Mouse (Mus musculus) Patski (cell line): ENCODE data around the gene Klk6. TPM values are rescaled to one million over a fixed set of nuclear protein-coding genes. Genes with fewer than 3 reads are reported as not detected.

Experiments used
- ATAC-seq: fragments of 100-300 bp; one replicate; pipeline ENCODE4 v1.8.0; 2021
- CTCF ChIA-PET: fragments of 350-600 bp; sonication (Branson Sonifier 250); formaldehyde crosslinking; loops from one replicate; lab custom pipeline; 2022; ENCODE audit warnings: inconsistent platforms; lab: Charles Lee
- POLR2A ChIA-PET: fragments of 350-600 bp; sonication (Branson Sonifier 250); formaldehyde crosslinking; loops from one replicate; lab custom pipeline; 2022; ENCODE audit warnings: antibody characterized with exemption, inconsistent platforms; lab: Charles Lee
- DNase-seq: peaks from one replicate; pipeline ENCODE4 v3.0.0-alpha.2; 2011; ENCODE audit warnings: low read depth, low spot score
- H3K27me3 ChIP-seq: fragments of 371-371 bp; one replicate; pipeline ENCODE4 v1.5.1; 2021
- CTCF ChIP-seq: fragments of 100-300 bp; IDR thresholded peaks from one replicate; pipeline ENCODE4 v1.5.1; 2021
- in situ Hi-C: fragments of 300-500 bp; cut with MboI; formaldehyde crosslinking; loops from 3 replicates; pipeline ENCODE4 v1.11.1; 2018; ENCODE audit warnings: low pct_unique_long_range_greater_than_20kb, mixed read lengths
- polyA plus RNA-seq: library from polyadenylated mRNA; unstranded; gene quantifications from one replicate; pipeline ENCODE4 v1.2.3, GENCODE M21; 2021

Gene Klk6
- not detected for polyA plus RNA-seq

DNA sequence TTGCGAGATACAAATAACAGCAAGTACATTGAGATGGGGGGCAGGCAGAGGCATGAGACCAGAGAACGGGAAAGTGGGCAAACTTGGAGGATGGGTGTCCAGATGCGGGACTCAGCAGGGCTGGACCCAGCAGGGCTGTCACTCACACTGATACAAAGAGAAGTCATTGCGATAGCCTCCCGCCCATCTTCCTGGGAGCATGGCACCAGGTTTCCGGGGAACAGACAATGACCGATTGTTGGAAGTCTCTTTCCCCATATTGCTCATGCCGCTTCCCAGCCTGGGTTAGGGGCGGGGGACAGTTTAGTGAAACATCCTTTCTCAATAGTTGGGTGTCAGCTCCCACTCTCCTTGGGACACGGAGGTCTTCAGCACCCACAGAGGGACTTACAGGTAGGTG is at the start of gene Klk6:
Gene Klk6 (plus strand): TSS at position 301 of the 400 bp plus-strand sequence.
- POLR2A ChIA-PET = no interaction called here
- CTCF ChIA-PET = no interaction called here
- in situ Hi-C loops = no loop called here
- H3K27me3 ChIP-seq = no peaks in the 10 kb centered on the region
- no peak for TF ChIP-seq CTCF
- no peak for ATAC-seq
- DNase-seq = no peak

DNA sequence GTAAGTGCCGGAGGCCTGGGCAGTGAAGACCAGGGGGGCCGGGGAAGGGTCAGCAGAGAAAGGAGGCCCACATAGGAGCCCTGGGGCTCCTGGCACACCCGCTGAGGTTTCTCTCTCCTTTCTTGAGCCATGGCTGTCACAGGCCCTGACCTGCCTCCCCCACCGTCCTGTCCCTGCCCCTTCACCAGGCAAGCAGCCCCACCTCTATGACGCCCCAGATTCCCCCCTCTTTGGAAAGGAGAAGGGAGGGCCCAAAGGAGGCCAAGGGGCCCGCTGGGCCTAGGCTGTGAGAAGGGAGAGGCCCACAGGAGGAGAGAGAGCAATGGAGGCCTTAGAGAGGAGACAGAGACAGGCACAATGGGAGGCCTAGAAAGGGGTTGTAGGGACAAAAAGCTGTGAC is 49.5 kb upstream of the Klk6 start:
- no peaks in the 10 kb centered on the region for H3K27me3 ChIP-seq
- CTCF ChIA-PET = no interaction called here
- POLR2A ChIA-PET = no interaction called here
- ATAC-seq (no peak), DNase-seq (no peak)
- TF ChIP-seq CTCF = no peak
- in situ Hi-C loops = no loop called here

DNA sequence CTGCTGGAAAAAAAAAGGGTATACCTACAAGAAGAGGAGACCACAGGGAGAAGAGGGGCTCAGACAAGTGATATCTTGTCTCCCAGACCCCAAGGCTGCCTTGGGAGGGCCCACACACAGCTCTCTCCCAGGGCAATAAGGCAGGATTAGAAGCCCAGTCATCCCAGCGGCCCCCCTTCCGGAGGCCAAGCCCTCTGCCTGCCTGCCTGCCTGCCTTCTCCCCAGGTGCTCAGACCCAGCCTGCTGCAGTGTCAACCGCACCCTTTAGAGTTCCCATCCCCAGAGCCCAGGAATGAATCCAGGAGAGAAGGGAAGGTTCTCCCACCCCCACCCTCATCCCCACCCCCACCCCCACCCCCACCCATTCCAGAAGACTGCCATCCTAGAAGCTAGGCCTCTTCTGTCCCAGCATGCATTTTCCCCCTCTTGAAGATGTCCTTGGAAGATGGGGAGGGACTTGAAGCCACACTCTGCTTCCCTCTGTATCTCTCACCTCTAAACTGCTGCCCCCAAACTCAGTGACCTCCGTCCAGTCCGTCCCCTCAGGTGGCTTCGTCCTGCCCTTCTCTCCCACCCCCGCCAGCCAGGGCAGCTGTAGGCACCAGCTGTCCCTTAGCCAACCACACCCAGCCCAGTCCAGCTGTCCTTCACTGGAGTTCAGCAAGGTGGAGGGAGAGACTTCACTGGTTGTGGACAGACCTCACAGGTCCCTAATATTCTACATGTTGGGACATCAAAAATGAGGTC is 48.8 kb upstream of the Klk6 start:
- ATAC-seq (no peak), DNase-seq (no peak)
- in situ Hi-C loops = no loop called here
- TF ChIP-seq CTCF = no peak
- ChIA-PET POLR2A (no interaction called here), CTCF (no interaction called here)
- H3K27me3 ChIP-seq = no peaks in the 10 kb centered on the region

DNA sequence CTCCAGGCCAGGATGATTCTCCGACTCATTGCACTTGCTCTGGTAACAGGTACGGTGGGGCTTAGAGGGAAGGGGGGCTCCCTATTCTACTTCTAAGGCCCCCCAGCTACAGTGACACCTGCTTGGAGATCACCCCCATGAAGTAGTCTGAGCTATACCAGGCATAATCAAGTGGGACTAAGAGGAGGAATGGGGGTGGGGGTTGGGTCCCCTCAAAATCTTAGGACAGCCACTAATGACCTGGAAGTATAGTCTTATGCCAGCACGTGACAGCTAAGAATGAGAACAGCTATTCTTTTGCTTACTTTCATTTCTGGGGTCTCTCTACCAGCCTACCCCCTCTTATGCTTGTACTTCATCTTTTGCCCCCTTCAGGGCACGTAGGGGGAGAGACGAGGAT is 47.8 kb upstream of the Klk6 start:
- ATAC-seq (no peak), DNase-seq (no peak)
- TF ChIP-seq CTCF = no peak
- no peaks in the 10 kb centered on the region for H3K27me3 ChIP-seq
- POLR2A ChIA-PET = no interaction called here
- CTCF ChIA-PET = no interaction called here
- in situ Hi-C loops = no loop called here

DNA sequence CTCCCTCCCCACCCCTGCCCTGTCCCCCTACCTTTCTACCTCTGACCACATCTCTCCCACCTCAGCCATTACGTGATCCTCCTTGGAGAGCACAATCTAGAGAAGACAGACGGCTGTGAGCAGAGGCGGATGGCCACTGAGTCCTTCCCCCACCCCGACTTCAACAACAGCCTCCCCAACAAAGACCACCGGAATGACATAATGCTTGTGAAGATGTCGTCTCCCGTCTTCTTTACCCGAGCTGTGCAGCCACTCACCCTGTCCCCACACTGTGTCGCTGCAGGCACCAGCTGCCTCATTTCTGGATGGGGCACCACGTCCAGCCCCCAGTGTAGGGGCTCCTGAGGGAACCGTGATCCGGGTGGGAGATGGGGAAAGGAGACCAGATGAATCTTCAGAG is 46.9 kb upstream of the Klk6 start:
- in situ Hi-C loops = no loop called here
- TF ChIP-seq CTCF = no peak
- ChIA-PET POLR2A (no interaction called here), CTCF (no interaction called here)
- DNase-seq (no peak), ATAC-seq (no peak)
- no peaks in the 10 kb centered on the region for H3K27me3 ChIP-seq

DNA sequence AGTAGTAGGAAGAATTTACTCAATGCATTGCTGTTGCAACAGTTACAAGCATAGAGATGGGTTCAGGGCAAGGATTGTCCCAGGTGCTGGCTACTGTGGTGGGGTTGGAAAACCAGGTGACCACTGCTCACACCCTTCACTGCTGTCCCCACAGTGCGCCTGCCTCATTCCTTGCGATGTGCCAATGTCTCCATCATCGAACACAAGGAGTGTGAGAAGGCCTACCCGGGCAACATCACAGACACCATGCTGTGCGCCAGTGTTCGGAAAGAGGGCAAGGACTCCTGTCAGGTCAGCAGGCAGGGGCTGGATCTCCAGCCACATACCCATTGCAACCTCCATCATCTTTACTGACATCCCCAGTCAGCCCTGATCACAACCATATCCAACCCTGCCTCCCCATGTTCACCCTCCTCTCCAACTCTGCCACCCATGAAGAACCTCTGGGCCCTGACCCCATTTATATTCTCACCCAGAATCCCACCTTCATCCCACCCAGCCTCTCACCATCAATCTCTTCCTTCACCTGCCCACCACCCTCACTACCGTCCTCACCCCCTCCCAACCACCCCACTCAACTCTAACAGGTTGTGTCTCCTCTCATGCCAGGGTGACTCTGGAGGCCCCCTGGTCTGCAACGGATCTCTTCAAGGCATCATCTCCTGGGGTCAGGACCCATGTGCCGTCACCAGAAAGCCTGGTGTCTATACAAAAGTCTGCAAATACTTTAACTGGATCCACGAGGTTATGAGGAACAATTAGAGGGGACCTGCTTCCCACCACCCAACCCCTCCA is 45.9 kb upstream of the Klk6 start:
- POLR2A ChIA-PET = no interaction called here
- no peak for DNase-seq
- no peak for ATAC-seq
- H3K27me3 ChIP-seq = no peaks in the 10 kb centered on the region
- TF ChIP-seq CTCF = no peak
- CTCF ChIA-PET = no interaction called here
- in situ Hi-C loops = no loop called here

DNA sequence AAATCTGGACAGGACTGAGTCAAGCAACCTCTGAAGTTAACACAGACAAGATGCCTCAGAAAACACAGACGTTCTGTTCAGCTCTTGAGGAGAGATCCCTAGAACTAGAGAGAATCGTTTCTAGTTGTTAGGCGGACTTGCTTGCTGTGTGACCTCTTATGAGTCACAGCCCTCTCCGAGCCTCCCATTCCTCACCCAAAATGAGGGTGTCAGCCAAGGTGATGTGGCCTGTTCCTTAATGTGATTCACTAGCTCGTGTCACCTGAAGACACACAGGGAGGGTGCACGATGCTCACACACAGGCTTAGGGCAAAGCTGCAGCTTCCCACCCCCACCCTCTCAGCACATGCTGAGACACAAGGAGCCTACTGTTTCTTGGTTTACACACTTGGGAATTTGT is 44.1 kb upstream of the Klk6 start:
- ATAC-seq = no peak
- no peak for DNase-seq
- in situ Hi-C loops = no loop called here
- TF ChIP-seq CTCF = no peak
- POLR2A ChIA-PET = no interaction called here
- H3K27me3 ChIP-seq = no peaks in the 10 kb centered on the region
- CTCF ChIA-PET = no interaction called here

DNA sequence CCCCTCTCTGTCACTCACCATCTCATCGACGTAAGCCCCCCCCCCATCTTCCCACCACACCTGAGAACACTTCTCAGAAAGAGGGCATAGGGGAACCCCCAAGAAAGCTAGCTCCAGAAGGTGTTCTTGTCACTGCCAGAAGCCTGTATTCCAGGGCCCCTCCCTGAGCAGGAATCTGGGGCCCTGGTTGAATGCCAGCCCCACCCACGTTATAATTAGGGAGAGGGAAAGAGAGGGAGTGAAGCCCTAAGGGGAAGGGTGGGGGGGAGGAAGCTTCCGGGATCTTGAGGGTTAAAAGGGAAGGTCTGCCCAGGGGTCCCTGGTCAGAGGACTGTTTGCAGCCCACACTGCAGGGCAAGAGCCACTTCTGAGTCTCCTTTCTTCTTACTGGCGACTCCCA is 43.6 kb upstream of the Klk6 start, which contains the start of gene Klk10:
Gene Klk10 (plus strand): TSS at position 290 of the 400 bp plus-strand sequence.
- CTCF ChIA-PET = no interaction called here
- DNase-seq (no peak), ATAC-seq (no peak)
- H3K27me3 ChIP-seq = no peaks in the 10 kb centered on the region
- POLR2A ChIA-PET = interaction anchor here (0.7 kb wide), 1 partner anchor 9 kb away, joined by 6 read pairs; no protein-coding TSS in a partner anchor
- TF ChIP-seq CTCF = no peak
- in situ Hi-C loops = no loop called here

DNA sequence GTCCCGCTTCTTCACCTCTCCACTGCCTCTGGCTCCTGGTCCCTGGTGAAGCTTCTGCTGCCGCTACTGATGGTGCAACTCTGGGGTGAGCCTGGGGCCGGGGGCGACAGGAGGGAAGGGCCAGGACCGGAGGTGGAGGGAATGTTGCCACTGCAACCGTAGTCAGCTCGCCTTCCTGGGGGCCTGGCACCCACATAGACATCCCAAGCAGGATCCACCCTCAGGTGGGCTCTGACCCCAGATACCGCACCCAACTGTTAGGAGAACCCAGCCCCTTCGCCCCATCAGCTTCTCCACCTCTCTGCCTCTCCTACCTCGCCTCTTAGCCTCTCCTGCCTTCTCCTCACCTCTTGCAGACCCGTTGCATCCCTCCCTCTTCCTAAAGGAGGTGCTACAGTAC is 42.8 kb upstream of the Klk6 start:
- no peak for DNase-seq
- no peak for TF ChIP-seq CTCF
- in situ Hi-C loops = no loop called here

DNA sequence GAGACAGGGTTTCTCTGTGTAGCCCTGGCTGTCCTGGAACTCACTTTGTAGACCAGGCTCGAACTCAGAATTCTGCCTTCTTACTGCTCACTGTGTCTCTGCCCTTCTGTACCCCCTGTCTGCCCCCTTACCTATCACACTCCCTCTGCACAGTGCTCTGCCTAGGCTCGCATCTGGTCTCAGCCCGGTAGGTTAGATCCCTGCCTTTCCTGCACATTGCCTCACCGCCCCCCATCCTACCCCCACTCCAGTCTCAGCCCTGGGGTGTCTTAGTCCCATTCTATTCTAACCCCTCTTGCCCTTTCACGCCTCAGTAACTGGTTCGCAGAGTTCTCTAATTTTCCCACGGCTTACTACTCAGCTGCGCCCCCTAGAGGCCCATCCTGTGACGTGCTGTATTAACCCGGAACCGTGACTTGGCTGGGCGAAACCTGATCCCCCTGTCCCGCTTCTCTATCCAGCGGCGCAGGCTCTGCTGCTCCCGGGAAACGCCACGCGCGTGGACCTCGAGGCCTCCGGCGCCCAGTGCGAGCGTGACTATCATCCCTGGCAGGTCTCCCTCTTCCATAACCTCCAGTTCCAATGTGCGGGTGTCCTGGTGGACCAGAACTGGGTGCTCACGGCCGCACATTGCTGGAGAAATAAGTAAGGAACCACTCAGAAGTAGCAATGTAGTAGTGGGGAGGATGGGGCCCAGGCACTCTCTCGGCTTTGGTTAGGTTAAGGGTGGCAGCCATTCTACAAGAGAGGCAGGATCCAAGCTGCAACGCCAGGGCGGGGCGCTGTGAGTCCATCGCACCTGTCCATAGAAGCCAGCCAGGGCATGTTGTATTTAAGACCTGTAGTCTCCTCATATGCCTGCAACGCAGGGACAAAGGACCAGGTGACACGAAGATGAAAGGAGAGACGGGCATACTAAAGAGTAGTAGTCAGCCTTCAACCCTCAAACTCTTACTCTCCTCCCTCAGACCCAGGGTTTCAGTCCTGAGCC is 41.7 kb upstream of the Klk6 start:
- DNase-seq (no peak), ATAC-seq (no peak)
- no peak for TF ChIP-seq CTCF
- POLR2A ChIA-PET = no interaction called here
- CTCF ChIA-PET = no interaction called here
- no peaks in the 10 kb centered on the region for H3K27me3 ChIP-seq
- in situ Hi-C loops = no loop called here

More for the DNA sequence above, 42.8 kb upstream of the Klk6 start:
- POLR2A ChIA-PET = no interaction called here
- H3K27me3 ChIP-seq = no peaks in the 10 kb centered on the region
- CTCF ChIA-PET = no interaction called here
- ATAC-seq = no peak
